Mouse (Mus musculus): ENCODE results near the gene Eif3a.

The Eif3a gene

DNA sequence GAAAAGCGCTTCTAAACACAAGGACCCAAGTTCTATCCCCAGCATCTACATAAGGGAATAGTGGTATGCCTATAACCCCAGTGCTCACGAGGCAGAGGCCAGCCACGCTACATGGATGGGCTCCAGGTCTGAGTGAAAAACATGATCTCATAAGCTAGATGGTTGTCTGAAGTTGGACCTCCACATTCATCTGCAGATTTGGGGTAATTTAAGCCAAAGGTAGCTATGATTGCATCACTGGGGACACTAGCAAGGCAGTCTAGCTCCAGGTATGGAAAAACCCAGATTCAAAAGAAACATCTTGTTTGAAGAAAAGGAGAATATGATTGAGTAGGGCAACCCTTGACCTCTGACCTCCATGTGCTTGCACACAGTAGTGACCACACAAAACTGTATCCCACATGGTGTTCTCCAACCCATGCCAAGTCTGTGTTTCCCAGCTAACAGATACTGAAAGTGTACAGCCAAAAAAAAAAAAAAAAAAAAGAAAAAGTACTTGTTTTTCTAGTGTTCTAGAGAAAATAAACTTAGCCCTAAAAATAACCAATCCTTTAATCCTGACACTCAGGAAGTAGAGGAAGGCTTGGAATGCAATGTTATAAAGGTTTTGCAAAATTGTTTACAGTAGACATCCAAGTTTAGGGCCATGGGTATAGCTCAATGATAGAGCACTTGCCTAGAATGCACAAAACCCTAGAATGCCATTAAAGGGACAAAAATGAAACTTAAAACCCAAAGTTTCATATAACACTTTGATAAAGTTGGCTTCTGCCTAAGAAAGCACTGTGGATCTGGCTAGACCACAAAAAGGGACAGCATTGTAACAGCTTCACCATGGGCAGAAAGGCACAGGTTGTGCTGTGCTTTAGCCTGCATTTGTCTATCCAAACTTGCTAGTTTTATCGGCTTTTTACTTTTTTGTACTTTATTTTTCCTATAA lies 31.3 kb downstream of the Eif3a start:
- peak in 1 of 2 experiments; percentile 11 for DNase-seq

GRCm38 (mm10) chr19:60757099-60757785 lies 33.2 kb downstream of the Eif3a start:
- no peak for DNase-seq

DNA sequence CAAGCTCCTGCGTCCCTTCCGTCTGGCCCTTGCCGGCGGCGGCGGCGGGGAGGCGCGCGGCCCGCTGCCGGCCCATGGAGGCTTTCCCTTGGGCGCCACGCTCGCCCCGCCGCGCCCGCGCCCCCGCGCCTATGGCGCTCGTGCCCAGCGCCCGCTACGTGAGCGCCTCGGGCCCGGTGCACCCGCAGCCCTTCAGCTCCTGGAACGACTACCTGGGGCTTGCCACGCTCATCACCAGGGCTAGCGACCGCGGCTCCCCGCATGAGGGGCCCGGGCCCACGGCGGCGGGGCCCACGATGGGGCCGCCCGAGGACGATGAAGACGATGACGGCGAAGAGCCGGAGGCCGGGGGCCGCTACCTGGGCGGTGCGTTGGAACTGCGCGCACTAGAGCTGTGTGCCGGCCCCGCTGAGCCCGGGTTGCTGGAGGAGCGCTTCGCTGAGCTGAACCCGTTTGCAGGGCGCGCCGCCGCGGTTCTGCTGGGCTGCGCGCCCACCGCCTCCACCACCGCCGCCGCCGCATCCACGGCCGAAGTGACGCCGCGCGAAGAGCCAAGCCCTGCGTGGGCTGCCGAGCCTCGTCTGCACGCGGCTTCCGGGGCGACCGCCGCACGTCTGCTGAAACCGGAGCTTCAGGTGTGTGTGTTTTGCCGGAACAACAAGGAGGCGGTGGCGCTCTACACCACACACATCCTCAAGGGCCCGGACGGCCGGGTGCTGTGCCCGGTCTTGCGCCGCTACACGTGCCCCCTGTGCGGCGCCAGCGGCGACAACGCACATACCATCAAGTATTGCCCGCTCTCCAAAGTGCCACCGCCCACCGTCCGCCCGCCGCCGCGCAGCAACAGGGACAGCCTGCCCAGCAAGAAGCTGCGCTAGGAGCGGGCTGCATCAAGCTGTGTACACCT lies 34.0 kb downstream of the Eif3a start:
- peak; percentile 67 to 71 for DNase-seq

GRCm38 (mm10) chr19:60755438-60756191 lies 34.8 kb downstream of the Eif3a start, which contains the start of gene Nanos1:
Nanos1 (plus strand) TSS chr19:60755987.
- peak; percentile 91 to 92 for DNase-seq

DNA sequence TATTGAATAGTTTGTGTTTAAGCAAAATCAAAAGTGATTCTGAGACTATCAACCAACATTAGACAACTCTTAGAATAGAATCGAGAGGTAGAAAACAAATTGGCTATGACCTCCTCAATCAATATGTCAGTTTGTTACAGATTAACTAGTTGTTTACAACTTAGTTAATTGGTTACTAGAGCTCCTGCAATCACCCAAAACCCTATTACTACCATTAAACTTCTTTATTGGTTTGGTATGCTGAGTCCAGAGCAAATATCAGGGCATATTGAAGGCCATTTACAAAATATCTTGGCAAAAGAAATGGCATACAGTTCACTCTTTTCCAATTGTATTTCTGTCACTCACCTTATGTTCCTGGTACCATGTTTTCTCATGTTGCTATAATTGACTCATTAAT lies 42.7 kb downstream of the Eif3a start:
- no peak for DNase-seq

- DNase-seq = no peak
Observed at GRCm38 (mm10) chr19:60743767-60744547, 46.5 kb downstream of the Eif3a start.

DNA sequence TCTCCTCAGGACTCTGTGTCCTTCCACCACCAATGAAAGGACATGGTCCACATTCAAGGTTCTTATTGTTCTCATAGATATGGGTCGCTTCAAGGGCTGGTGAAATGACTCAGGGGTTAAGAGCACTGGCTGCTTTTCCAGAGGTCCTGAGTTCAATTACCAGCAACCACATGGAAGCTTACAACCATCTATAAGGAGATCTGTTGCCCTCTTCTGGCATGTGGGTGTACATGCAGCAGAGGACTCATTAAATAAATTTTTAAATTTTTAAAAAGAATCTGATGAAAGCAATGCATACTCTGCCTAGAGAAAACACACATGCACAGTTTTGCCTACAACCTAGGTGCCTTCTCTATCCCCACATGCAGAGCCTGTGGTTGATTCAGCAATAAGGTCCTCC lies 49.9 kb downstream of the Eif3a start:
- DNase-seq = no peak

DNA sequence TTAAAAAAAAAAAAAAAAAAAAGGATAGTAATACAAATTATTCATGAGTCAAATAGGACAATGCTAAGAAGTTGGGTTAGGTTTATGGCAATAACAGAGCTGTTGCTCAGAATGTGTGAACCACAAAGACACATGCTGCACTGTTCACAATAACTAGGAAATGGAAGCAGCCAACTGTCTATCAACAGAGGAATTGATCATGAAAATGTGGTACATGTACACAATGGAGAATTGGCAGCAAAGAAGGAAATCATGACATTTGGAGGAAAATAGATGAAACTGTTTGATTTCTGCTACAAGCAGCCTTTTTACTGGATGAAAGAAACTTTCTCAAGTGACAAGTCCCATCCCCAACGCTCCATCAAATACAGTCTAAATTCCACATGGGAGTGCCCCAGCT lies 58.5 kb downstream of the Eif3a start:
- no peak for DNase-seq

- DNase-seq = no peak
Observed at GRCm38 (mm10) chr19:60731299-60731698, 59.2 kb downstream of the Eif3a start.

DNA sequence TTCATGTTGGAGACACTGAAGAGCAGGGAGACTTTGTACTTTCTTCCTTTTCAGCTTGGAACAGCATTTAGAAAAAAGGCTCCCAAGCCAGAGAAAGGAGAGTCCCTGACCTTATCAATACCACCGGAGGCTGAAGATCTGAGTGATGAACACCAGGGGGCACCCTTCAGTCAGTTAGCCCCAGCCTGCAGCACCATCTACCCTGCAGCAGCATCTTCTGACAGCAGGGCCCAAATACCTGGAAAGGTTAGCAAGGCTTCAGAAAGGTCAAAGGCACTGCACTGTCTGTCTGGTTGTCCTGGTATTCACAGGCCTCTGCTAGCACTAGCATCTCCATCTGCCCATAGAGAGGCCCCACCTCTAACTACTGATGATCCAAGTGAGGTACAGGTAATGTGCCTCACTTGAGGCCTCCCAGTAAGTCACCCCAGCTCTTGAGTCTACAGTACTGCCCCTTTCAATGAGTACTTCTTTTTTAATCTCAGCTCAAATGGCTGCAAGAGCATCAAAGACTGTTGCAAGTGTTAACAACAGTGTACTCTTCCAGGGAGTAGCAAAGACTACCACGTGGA lies 60.1 kb downstream of the Eif3a start:
- peak; percentile 17 to 33 for DNase-seq

- no peak for DNase-seq
Observed at GRCm38 (mm10) chr19:60716381-60716780, 74.1 kb downstream of the Eif3a start.

- no peak for DNase-seq
Observed at GRCm38 (mm10) chr19:60712577-60712976, 77.9 kb downstream of the Eif3a start.
